Mouse (Mus musculus): ENCODE data around the gene Myh2. TPM values are rescaled to one million over a fixed set of nuclear protein-coding genes. Genes with fewer than 3 reads are reported as not detected.

The Myh2 gene
- polyA plus RNA-seq, 1 experiment from 2014 or later, result not detected

- H3K9ac ChIP-seq (ENCODE audit: low read depth, low read length), result no peak overlapping the region
These were observed 28.8 kb upstream of the Myh2 start for GRCm38 (mm10) chr11:67142047-67142446.

GRCm38 (mm10) chr11:67143065-67143464, 27.8 kb upstream of the Myh2 start:
- ATAC-seq (replicated peaks; ENCODE audit: insufficient number of reproducible peaks, low FRiP score, low TSS enrichment), result no peak
- no peaks in the 10 kb centered on the region for H3K36me3 ChIP-seq (ENCODE audit: control insufficient read depth, insufficient read depth, low read length)
- no peak overlapping the region for H3K9ac ChIP-seq (ENCODE audit: low read depth, low read length)
- no peak overlapping the region for H3K4me3 ChIP-seq (ENCODE audit: low read depth, low read length)
- WGBS (ENCODE audit: insufficient replicate concordance), result 71% methylated on average over 5 of the region's 5 CpGs
- H3K27me3 ChIP-seq (ENCODE audit: control insufficient read depth, insufficient read depth, low read length), result no peaks in the 10 kb centered on the region
- H3K4me2 ChIP-seq, result no peak overlapping the region
- H3K4me1 ChIP-seq (ENCODE audit: control insufficient read depth, insufficient read depth, low read length), result no peaks in the 10 kb centered on the region
- H3K27ac ChIP-seq (ENCODE audit: low read depth, low read length), result no peak overlapping the region
- H3K9me3 ChIP-seq (replicated peaks; ENCODE audit: control insufficient read depth, low read length), result no peaks in the 10 kb centered on the region

More at GRCm38 (mm10) chr11:67142047-67142446, 28.8 kb upstream of the Myh2 start:
- H3K4me1 ChIP-seq (ENCODE audit: control insufficient read depth, insufficient read depth, low read length), result no peaks in the 10 kb centered on the region
- H3K27ac ChIP-seq (ENCODE audit: low read depth, low read length), result no peak overlapping the region
- H3K4me3 ChIP-seq (ENCODE audit: low read depth, low read length), result no peak overlapping the region
- H3K9me3 ChIP-seq (replicated peaks; ENCODE audit: control insufficient read depth, low read length), result no peaks in the 10 kb centered on the region
- H3K27me3 ChIP-seq (ENCODE audit: control insufficient read depth, insufficient read depth, low read length), result no peaks in the 10 kb centered on the region
- ATAC-seq (replicated peaks; ENCODE audit: insufficient number of reproducible peaks, low FRiP score, low TSS enrichment), result no peak
- H3K4me2 ChIP-seq, result no peak overlapping the region
- H3K36me3 ChIP-seq (ENCODE audit: control insufficient read depth, insufficient read depth, low read length), result no peaks in the 10 kb centered on the region
- 51% methylated on average over 4 of the region's 4 CpGs for WGBS (ENCODE audit: insufficient replicate concordance)

- Histone ChIP-seq H3K4me3 (ENCODE audit: low read depth, low read length) (no peak overlapping the region), H3K9me3 (replicated peaks; ENCODE audit: control insufficient read depth, low read length) (no peaks in the 10 kb centered on the region), H3K4me2 (no peak overlapping the region), H3K27me3 (ENCODE audit: control insufficient read depth, insufficient read depth, low read length) (no peaks in the 10 kb centered on the region), H3K9ac (ENCODE audit: low read depth, low read length) (no peak overlapping the region), H3K4me1 (ENCODE audit: control insufficient read depth, insufficient read depth, low read length) (no peaks in the 10 kb centered on the region), H3K36me3 (ENCODE audit: control insufficient read depth, insufficient read depth, low read length) (no peaks in the 10 kb centered on the region), H3K27ac (ENCODE audit: low read depth, low read length) (no peak overlapping the region)
- WGBS (ENCODE audit: insufficient replicate concordance), result 75% methylated on average over 4 of the region's 4 CpGs
- ATAC-seq (replicated peaks; ENCODE audit: insufficient number of reproducible peaks, low FRiP score, low TSS enrichment), result no peak
These were observed 26.8 kb upstream of the Myh2 start for GRCm38 (mm10) chr11:67143863-67144498.

- Histone ChIP-seq H3K36me3 (ENCODE audit: control insufficient read depth, insufficient read depth, low read length) (no peaks in the 10 kb centered on the region), H3K9me3 (replicated peaks; ENCODE audit: control insufficient read depth, low read length) (no peaks in the 10 kb centered on the region), H3K4me1 (ENCODE audit: control insufficient read depth, insufficient read depth, low read length) (no peaks in the 10 kb centered on the region), H3K27ac (ENCODE audit: low read depth, low read length) (no peak overlapping the region), H3K9ac (ENCODE audit: low read depth, low read length) (no peak overlapping the region), H3K27me3 (ENCODE audit: control insufficient read depth, insufficient read depth, low read length) (no peaks in the 10 kb centered on the region), H3K4me2 (no peak overlapping the region), H3K4me3 (ENCODE audit: low read depth, low read length) (no peak overlapping the region)
- 54% methylated on average over 6 of the region's 6 CpGs for WGBS (ENCODE audit: insufficient replicate concordance)
- no peak for ATAC-seq (replicated peaks; ENCODE audit: insufficient number of reproducible peaks, low FRiP score, low TSS enrichment)
These were observed 26.1 kb upstream of the Myh2 start for GRCm38 (mm10) chr11:67144559-67145265.

GRCm38 (mm10) chr11:67145482-67146408, 25.1 kb upstream of the Myh2 start:
- Histone ChIP-seq H3K4me1 (ENCODE audit: control insufficient read depth, insufficient read depth, low read length) (no peaks in the 10 kb centered on the region), H3K36me3 (ENCODE audit: control insufficient read depth, insufficient read depth, low read length) (no peaks in the 10 kb centered on the region), H3K4me2 (no peak overlapping the region), H3K27ac (ENCODE audit: low read depth, low read length) (no peak overlapping the region), H3K4me3 (ENCODE audit: low read depth, low read length) (no peak overlapping the region), H3K9ac (ENCODE audit: low read depth, low read length) (no peak overlapping the region), H3K27me3 (ENCODE audit: control insufficient read depth, insufficient read depth, low read length) (no peaks in the 10 kb centered on the region), H3K9me3 (replicated peaks; ENCODE audit: control insufficient read depth, low read length) (no peaks in the 10 kb centered on the region)
- WGBS (ENCODE audit: insufficient replicate concordance), result 79% methylated on average over 5 of the region's 5 CpGs
- no peak for ATAC-seq (replicated peaks; ENCODE audit: insufficient number of reproducible peaks, low FRiP score, low TSS enrichment)

- Histone ChIP-seq H3K27ac (ENCODE audit: low read depth, low read length) (no peak overlapping the region), H3K4me1 (ENCODE audit: control insufficient read depth, insufficient read depth, low read length) (no peaks in the 10 kb centered on the region), H3K9me3 (replicated peaks; ENCODE audit: control insufficient read depth, low read length) (no peaks in the 10 kb centered on the region), H3K27me3 (ENCODE audit: control insufficient read depth, insufficient read depth, low read length) (no peaks in the 10 kb centered on the region), H3K4me2 (no peak overlapping the region), H3K9ac (ENCODE audit: low read depth, low read length) (no peak overlapping the region), H3K4me3 (ENCODE audit: low read depth, low read length) (no peak overlapping the region), H3K36me3 (ENCODE audit: control insufficient read depth, insufficient read depth, low read length) (no peaks in the 10 kb centered on the region)
- no peak for ATAC-seq (replicated peaks; ENCODE audit: insufficient number of reproducible peaks, low FRiP score, low TSS enrichment)
- WGBS (ENCODE audit: insufficient replicate concordance), result 79% methylated on average over 4 of the region's 4 CpGs
These were observed 24.2 kb upstream of the Myh2 start for GRCm38 (mm10) chr11:67146409-67147282.

GRCm38 (mm10) chr11:67147283-67147921, 23.4 kb upstream of the Myh2 start:
- no peak overlapping the region for H3K4me3 ChIP-seq (ENCODE audit: low read depth, low read length)
- H3K9me3 ChIP-seq (replicated peaks; ENCODE audit: control insufficient read depth, low read length), result no peaks in the 10 kb centered on the region
- 70% methylated on average over 12 of the region's 12 CpGs for WGBS (ENCODE audit: insufficient replicate concordance)
- no peaks in the 10 kb centered on the region for H3K27me3 ChIP-seq (ENCODE audit: control insufficient read depth, insufficient read depth, low read length)
- no peak overlapping the region for H3K4me2 ChIP-seq
- H3K9ac ChIP-seq (ENCODE audit: low read depth, low read length), result no peak overlapping the region
- no peak for ATAC-seq (replicated peaks; ENCODE audit: insufficient number of reproducible peaks, low FRiP score, low TSS enrichment)
- H3K4me1 ChIP-seq (ENCODE audit: control insufficient read depth, insufficient read depth, low read length), result no peaks in the 10 kb centered on the region
- no peaks in the 10 kb centered on the region for H3K36me3 ChIP-seq (ENCODE audit: control insufficient read depth, insufficient read depth, low read length)
- H3K27ac ChIP-seq (ENCODE audit: low read depth, low read length), result no peak overlapping the region
